Mouse (Mus musculus) heart, embryonic 14.5 days (tissue): ENCODE results near the gene Gm49721. TPM values are rescaled to one million over a fixed set of nuclear protein-coding genes. Genes with fewer than 3 reads are reported as not detected.
"Not testable (repeated sequence)": the region's sequence is repeated elsewhere in the genome, so short reads cannot be mapped to it uniquely, and the experiment has no call there.

ENCODE experiments used
- ATAC-seq: fragments of 200-750 bp; cut with Nextera tagmentation; 2 replicates; pipeline ENCODE4 v1.8.0; 2017; ENCODE audit warnings: low read depth, moderate TSS enrichment; ENCODE audit not compliant: insufficient number of reproducible peaks, insufficient read depth, low FRiP score
- H3K27ac ChIP-seq, 2 experiments: fragments of 200-500 bp in 1 of 2; fragments of 300-500 bp in 1 of 2; sonication (generic) in 1 of 2; replicated peaks in 1 of 2; 2 replicates each; pipeline ENCODE4 v1.5.1; 2012 to 2014; ENCODE audit warnings: low read depth in 2 of 2, low read length in 2 of 2, control low read depth in 1 of 2, mild to moderate bottlenecking in 1 of 2, mixed read lengths in 1 of 2; ENCODE audit not compliant: control insufficient read depth in 1 of 2, insufficient read depth in 1 of 2
- H3K27me3 ChIP-seq: fragments of 300-500 bp; sonication (generic); 2 replicates; pipeline ENCODE4 v1.6.1; 2014; ENCODE audit warnings: mild to moderate bottlenecking, low read length, control low read depth; ENCODE audit not compliant: control insufficient read depth, insufficient read depth
- H3K36me3 ChIP-seq: fragments of 300-500 bp; sonication (generic); 2 replicates; pipeline ENCODE4 v1.6.1; 2014; ENCODE audit warnings: mild to moderate bottlenecking, control low read depth, low read length, mixed read lengths; ENCODE audit not compliant: control insufficient read depth, insufficient read depth
- H3K4me1 ChIP-seq, 2 experiments: fragments of 200-500 bp in 1 of 2; fragments of 300-500 bp in 1 of 2; sonication (generic) in 1 of 2; 2 replicates each; pipeline ENCODE4 v1.6.1; 2012 to 2014; ENCODE audit warnings: low read length in 2 of 2, control low read depth in 1 of 2, mixed read lengths in 1 of 2; ENCODE audit not compliant: control insufficient read depth in 2 of 2, insufficient read depth in 2 of 2
- H3K4me2 ChIP-seq: fragments of 300-500 bp; sonication (generic); 2 replicates; pipeline ENCODE4 v1.6.1; 2014; ENCODE audit warnings: mild to moderate bottlenecking, low read length
- H3K4me3 ChIP-seq, 2 experiments: fragments of 200-500 bp in 1 of 2; fragments of 300-500 bp in 1 of 2; sonication (generic) in 1 of 2; 2 replicates each; pipeline ENCODE4 v1.5.1; 2012 to 2014; ENCODE audit warnings: low read length in 2 of 2, mild to moderate bottlenecking in 2 of 2, control low read depth in 1 of 2, low read depth in 1 of 2, moderate library complexity in 1 of 2; ENCODE audit not compliant: control insufficient read depth in 1 of 2, insufficient read depth in 1 of 2
- H3K9ac ChIP-seq: fragments of 300-500 bp; sonication (generic); 2 replicates; pipeline ENCODE4 v1.6.1; 2014; ENCODE audit warnings: mild to moderate bottlenecking, low read length
- H3K9me3 ChIP-seq: fragments of 300-500 bp; sonication (generic); 2 replicates; pipeline ENCODE4 v1.6.1; 2016; ENCODE audit warnings: low read length, control low read depth; ENCODE audit not compliant: control insufficient read depth
- WGBS: fragments of 180-500 bp; shearing (Covaris S2); extraction: QIAGEN DNeasy Blood & Tissue Kit; methylation state at CpG from one replicate; pipeline ENCODE4 v1.1.7; 2014; 5-methylcytosine and 5-hydroxymethylcytosine counted together
- polyA plus RNA-seq: library from polyadenylated mRNA; unstranded; fragments of >200 nt; fragmentation: Nextera tagmentation; extraction: Ambion mirVana; gene quantifications from 2 replicates; pipeline ENCODE4 v1.2.1, GENCODE M21; 2014

Gm49721 gene
- polyA plus RNA-seq, 1 experiment from 2014 or later: not detected

GRCm38 (mm10) chr17:7085469-7086168, 106.9 kb downstream of the Gm49721 start:
- H3K27me3 ChIP-seq, H3K4me2 ChIP-seq, H3K27ac ChIP-seq, H3K9ac ChIP-seq, H3K4me3 ChIP-seq, H3K4me1 ChIP-seq, H3K36me3 ChIP-seq, ATAC-seq, H3K9me3 ChIP-seq: not testable (repeated sequence)
- no CpG with 5 or more reads among the region's 12 CpGs for WGBS

GRCm38 (mm10) chr17:7086836-7087235, 108.1 kb downstream of the Gm49721 start:
- not testable (repeated sequence) for ATAC-seq, H3K27ac ChIP-seq, H3K4me1 ChIP-seq, H3K9me3 ChIP-seq, H3K9ac ChIP-seq, H3K36me3 ChIP-seq, H3K27me3 ChIP-seq, H3K4me3 ChIP-seq, H3K4me2 ChIP-seq
- 90% methylated on average over 6 of the region's 8 CpGs for WGBS

Other genes starting within 250 kb of the Gm49721 start
- gene Ezr, start 196.1 kb upstream of the Gm49721 start, polyA plus RNA-seq: 102 and 115 TPM in 2 replicates
- 77.2 and 79.7 TPM in 2 replicates for gene Rsph3b, start 30.2 kb upstream of the Gm49721 start, polyA plus RNA-seq
- gene Tagap1, start 17.7 kb upstream of the Gm49721 start, polyA plus RNA-seq: 34.1 and 36.1 TPM in 2 replicates
- 275 and 304 TPM in 2 replicates for gene Rnaset2b, start 8.3 kb upstream of the Gm49721 start, polyA plus RNA-seq
- not detected in 2 replicates for gene Gm1604a, start 46.7 kb downstream of the Gm49721 start, polyA plus RNA-seq
- gene Rps6ka2, start 191.2 kb downstream of the Gm49721 start, polyA plus RNA-seq: 42.4 and 43.7 TPM in 2 replicates